Mouse (Mus musculus) telencephalon, adult 2 months (tissue): ENCODE results near the gene Ddx55.

Source experiments
- DNase-seq: peaks from one replicate; pipeline ENCODE4 v3.0.0-alpha.2; 2011; ENCODE audit warnings: low read depth, low spot score

The Ddx55 gene

GRCm38 (mm10) chr5:124605041-124605622 lies 52.5 kb downstream of the Ddx55 start:
- no peak for DNase-seq

- DNase-seq: no peak
These were observed 58.3 kb downstream of the Ddx55 start for GRCm38 (mm10) chr5:124610965-124611364.

GRCm38 (mm10) chr5:124614709-124615108 lies 62.0 kb downstream of the Ddx55 start:
- DNase-seq: no peak

- DNase-seq: no peak
These were observed 66.0 kb downstream of the Ddx55 start for GRCm38 (mm10) chr5:124618711-124619110.
